ENCODE assay signal across 7 mouse cellular contexts in the genomic region with DNA sequence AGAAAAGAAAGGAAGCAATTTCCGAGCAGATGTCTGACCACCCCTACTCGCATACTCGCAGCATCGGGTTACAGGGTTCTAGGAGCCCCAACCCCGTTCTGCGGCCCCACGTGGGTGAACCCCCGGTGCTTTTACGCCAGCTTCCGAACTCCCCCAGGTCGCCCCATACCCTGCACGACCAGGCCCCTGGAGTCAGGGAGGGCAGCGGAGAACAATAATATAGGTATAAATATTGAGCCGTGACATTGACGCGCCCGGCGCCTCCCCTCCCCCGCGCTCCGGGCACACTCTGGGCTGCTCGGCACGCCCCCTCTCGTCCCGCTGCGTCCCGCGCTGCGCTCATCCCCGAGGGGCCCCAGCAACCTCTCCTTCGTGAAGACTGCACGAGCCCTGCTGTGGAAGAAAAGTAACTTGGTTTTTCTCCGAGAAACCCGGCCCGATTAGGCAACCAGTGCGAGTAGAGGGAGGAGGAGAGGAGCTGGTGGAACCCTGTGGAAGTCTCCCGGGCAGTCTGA. TPM values are rescaled to one million over a fixed set of nuclear protein-coding genes. Genes with fewer than 3 reads are reported as not detected.
DNase-seq lines count a peak whose midpoint lies in the region; ATAC-seq lines count a peak whose summit lies in the region.

No protein-coding gene starts in this region.

- peaks cover 18% of the 10 kb centered on the region for H3K4me1 ChIP-seq in hindbrain, embryonic 16.5 days (ENCODE audit: control insufficient read depth, insufficient read depth, low read depth, low read length)

- peak overlapping the region; percentile 97 for H3K4me2 ChIP-seq in hindbrain, embryonic 16.5 days (ENCODE audit: low read length)

- peaks cover 13% of the 10 kb centered on the region for H3K27me3 ChIP-seq in hindbrain, embryonic 16.5 days (replicated peaks; ENCODE audit: control insufficient read depth, insufficient read depth, low read length)

- peak; percentile 22 for DNase-seq in WW6 (ENCODE audit: low read depth, low spot score)
- peak; percentile 37 to 43 for DNase-seq in cerebellum, postnatal 25 days
- DNase-seq in gastrocnemius, adult 8-10 months (ENCODE audit: low spot score in 2 of 2), result peak; percentile 5 to 15
- peak; percentile 32 to 40 for DNase-seq in left cerebral cortex, postnatal 25 days (ENCODE audit: low spot score in 2 of 2)
- DNase-seq in right cerebral cortex, postnatal 25 days, result peak; percentile 23

- intact Hi-C loops in left cerebral cortex, postnatal 25 days (cut with DNase I), result loop anchor here (2.0 to 10.0 kb wide), 3 partner anchors 91 to 191 kb away; no protein-coding TSS in a partner anchor

- H3K27ac ChIP-seq in hindbrain, embryonic 16.5 days (ENCODE audit: low read depth, low read length), result peak overlapping the region; percentile 68

- no peaks in the 10 kb centered on the region for H3K36me3 ChIP-seq in hindbrain, embryonic 16.5 days (ENCODE audit: control insufficient read depth, insufficient read depth, low read length)

- H3K9me3 ChIP-seq in hindbrain, embryonic 16.5 days (ENCODE audit: control insufficient read depth, low read length), result 0 out of 2 replicates have a peak, but pooled peaks cover 2% of the 10 kb centered on the region

- WGBS in hindbrain, embryonic 16.5 days, result under 1% methylated on average over 36 of the region's 37 CpGs

- peak overlapping the region; percentile 61 for H3K4me3 ChIP-seq in hindbrain, embryonic 16.5 days (ENCODE audit: low read length)

- peak overlapping the region; percentile 70 for H3K9ac ChIP-seq in hindbrain, embryonic 16.5 days (ENCODE audit: low read depth, low read length)

- ATAC-seq in hindbrain, embryonic 16.5 days, result peak; percentile 67
- ATAC-seq in megakaryocyte progenitor cell, adult 5-6 weeks (replicated peaks; ENCODE audit: poor library complexity), result peak; percentile 28

RNA-seq across cellular contexts. Expression of gene Cdk6, which starts 2.3 kb away (rescaled TPM):
- total RNA-seq in gastrocnemius, adult 8-10 months (2022), result 1 to 10 TPM in 3 of 4 experiments, under 1 TPM in 1; 0.56 to 1.3 (median 1.2) TPM
- 12.6 and 13.9 TPM in 2 replicates for polyA plus RNA-seq in hindbrain, embryonic 16.5 days (2015; fragmentation: Nextera tagmentation; extraction: Ambion mirVana)
- 1 to 10 TPM; 3.6 to 5.4 TPM for total RNA-seq in left cerebral cortex, postnatal 25 days (2021)
- total RNA-seq in megakaryocyte progenitor cell, adult 5-6 weeks (2015), result 257 and 285 TPM in 2 replicates
- 138 and 227 TPM in 2 replicates for total RNA-seq in megakaryocyte progenitor cell, adult 5-6 weeks (2017)

Comparison
In these comparisons a context has a peak if more than half of its experiments do, and no peak if none do; other contexts are left out.
1. Peak in every context shown above with its lines: DNase-seq, ATAC-seq, H3K4me3 ChIP-seq and H3K27ac ChIP-seq.
2. RNA of gene Cdk6, which starts 2.3 kb away (total RNA-seq): 138 to 285 TPM in megakaryocyte progenitor cell, adult 5-6 weeks; 3.6 to 5.4 TPM in left cerebral cortex, postnatal 25 days and 0.56 to 1.3 TPM in gastrocnemius, adult 8-10 months; every median in the first group is over 10 times any median in the second.